Mouse (Mus musculus): Measurements from ENCODE around the gene Dcbld2.

- TF ChIP-seq CTCF (IDR thresholded peaks at IDR 0.05; ENCODE audit: borderline replicate concordance, control insufficient read depth, extremely low read depth, insufficient read depth, low read length, poor library complexity) (no peak), POLR2A (IDR thresholded peaks at IDR 0.05; ENCODE audit: control insufficient read depth, extremely low read depth, insufficient read depth, low read length, poor library complexity) (no peak)
These were observed 30.3 kb upstream of the Dcbld2 start for GRCm38 (mm10) chr16:58377756-58378503.

Measured in thymus, adult 2 months (tissue).